Mouse (Mus musculus) spleen, postnatal 14 days (tissue): Measurements from ENCODE around the gene Col23a1.

ENCODE experiments used
- DNase-seq, 2 experiments: peaks; one replicate each; pipeline ENCODE4 v3.0.0; 2021 to 2022; ENCODE audit warnings: low spot score in 2 of 2

The Col23a1 gene

GRCm38 (mm10) chr11:51485051-51485521 is 195.4 kb downstream of the Col23a1 start:
- DNase-seq = no peak

GRCm38 (mm10) chr11:51485775-51486464 is 196.2 kb downstream of the Col23a1 start:
- no peak for DNase-seq

- DNase-seq = no peak
Observed at GRCm38 (mm10) chr11:51488813-51489212, 199.1 kb downstream of the Col23a1 start.

- no peak for DNase-seq
Observed at GRCm38 (mm10) chr11:51493421-51493820, 203.7 kb downstream of the Col23a1 start.

GRCm38 (mm10) chr11:51494178-51494577 is 204.5 kb downstream of the Col23a1 start:
- DNase-seq = no peak

- DNase-seq = no peak
Observed at GRCm38 (mm10) chr11:51499776-51500175, 210.1 kb downstream of the Col23a1 start.

- DNase-seq = no peak
Observed at GRCm38 (mm10) chr11:51502431-51502851, 212.7 kb downstream of the Col23a1 start.

GRCm38 (mm10) chr11:51504946-51505345 is 215.2 kb downstream of the Col23a1 start:
- DNase-seq = no peak

GRCm38 (mm10) chr11:51508053-51508452 is 218.3 kb downstream of the Col23a1 start:
- DNase-seq = no peak

- DNase-seq = no peak
Observed at GRCm38 (mm10) chr11:51509211-51509610, 219.5 kb downstream of the Col23a1 start.

- no peak for DNase-seq
Observed at GRCm38 (mm10) chr11:51513019-51513418, 223.3 kb downstream of the Col23a1 start.

GRCm38 (mm10) chr11:51515346-51515745 is 225.6 kb downstream of the Col23a1 start:
- DNase-seq = no peak

GRCm38 (mm10) chr11:51518100-51518499 is 228.4 kb downstream of the Col23a1 start:
- DNase-seq = no peak

GRCm38 (mm10) chr11:51518585-51518984 is 228.9 kb downstream of the Col23a1 start:
- no peak for DNase-seq

GRCm38 (mm10) chr11:51521440-51521839 is 231.7 kb downstream of the Col23a1 start:
- no peak for DNase-seq

GRCm38 (mm10) chr11:51523215-51523614 is 233.5 kb downstream of the Col23a1 start:
- no peak for DNase-seq

GRCm38 (mm10) chr11:51523625-51524024 is 233.9 kb downstream of the Col23a1 start:
- no peak for DNase-seq

- DNase-seq = no peak
Observed at GRCm38 (mm10) chr11:51526631-51527161, 237.0 kb downstream of the Col23a1 start.

- no peak for DNase-seq
Observed at GRCm38 (mm10) chr11:51533128-51533533, 243.4 kb downstream of the Col23a1 start.

- DNase-seq = peak in 1 of 2 experiments; percentile 21
Observed at GRCm38 (mm10) chr11:51534314-51534713, 244.6 kb downstream of the Col23a1 start.

- DNase-seq = no peak
Observed at GRCm38 (mm10) chr11:51538388-51538787, 248.7 kb downstream of the Col23a1 start.

- DNase-seq = no peak
Observed at GRCm38 (mm10) chr11:51538919-51539758, 249.4 kb downstream of the Col23a1 start.
